Mouse (Mus musculus) right cerebral cortex, adult 2 months (tissue): Measurements from ENCODE around the gene Nr1h5.

Experiments
- DNase-seq, 2 experiments: peaks; one replicate each; pipeline ENCODE4 v3.0.0; 2021 to 2022; ENCODE audit warnings: low spot score in 2 of 2

The Nr1h5 gene

DNA sequence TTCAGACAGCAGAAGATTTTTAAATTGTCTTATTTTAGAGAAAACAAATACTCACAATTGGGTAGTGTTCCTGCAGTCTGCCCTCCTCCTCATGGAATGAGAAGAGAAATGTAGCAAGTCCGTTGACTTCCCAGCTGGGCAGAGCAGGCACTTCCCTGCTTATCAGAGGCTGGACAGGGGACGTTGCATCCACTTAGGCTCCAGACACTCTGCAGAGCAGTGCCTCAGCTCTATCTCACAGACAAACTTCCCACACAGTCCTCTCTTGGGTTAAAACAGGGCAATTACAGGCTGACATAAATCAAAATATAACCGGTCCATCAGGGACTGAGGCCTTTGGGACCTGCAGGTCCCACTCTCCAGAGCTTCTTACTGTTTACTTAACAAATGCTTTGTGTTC, at the start of gene Nr1h5:
Gene Nr1h5, minus strand, starts transcription at position 101 of the 400 bp plus-strand sequence.
- no peak for DNase-seq

DNA sequence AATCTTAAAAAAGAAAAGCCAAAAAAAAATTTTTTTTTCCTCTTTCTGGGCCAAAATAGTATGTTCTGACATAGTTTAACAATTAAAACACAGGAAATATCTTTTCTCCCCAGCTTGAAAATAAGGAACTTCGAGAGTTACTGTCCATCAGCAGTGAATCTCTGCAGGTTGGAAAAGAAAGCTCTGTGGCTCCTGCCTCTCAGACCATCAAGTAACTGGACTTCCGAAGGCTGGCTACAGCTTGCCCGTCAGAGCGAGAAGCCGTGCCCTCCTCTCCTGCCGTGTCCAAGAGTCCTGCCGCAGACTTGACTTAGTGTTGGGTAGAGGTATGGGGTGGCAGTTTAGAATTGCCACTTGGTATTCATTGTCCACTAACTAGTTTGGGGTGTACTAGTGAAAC, 37.7 kb upstream of the Nr1h5 start:
- no peak for DNase-seq

GRCm38 (mm10) chr3:102997591-102997990, 33.7 kb upstream of the Nr1h5 start:
- no peak for DNase-seq

- DNase-seq, result no peak
Measured at GRCm38 (mm10) chr3:102997036-102997435, 33.1 kb upstream of the Nr1h5 start.

DNA sequence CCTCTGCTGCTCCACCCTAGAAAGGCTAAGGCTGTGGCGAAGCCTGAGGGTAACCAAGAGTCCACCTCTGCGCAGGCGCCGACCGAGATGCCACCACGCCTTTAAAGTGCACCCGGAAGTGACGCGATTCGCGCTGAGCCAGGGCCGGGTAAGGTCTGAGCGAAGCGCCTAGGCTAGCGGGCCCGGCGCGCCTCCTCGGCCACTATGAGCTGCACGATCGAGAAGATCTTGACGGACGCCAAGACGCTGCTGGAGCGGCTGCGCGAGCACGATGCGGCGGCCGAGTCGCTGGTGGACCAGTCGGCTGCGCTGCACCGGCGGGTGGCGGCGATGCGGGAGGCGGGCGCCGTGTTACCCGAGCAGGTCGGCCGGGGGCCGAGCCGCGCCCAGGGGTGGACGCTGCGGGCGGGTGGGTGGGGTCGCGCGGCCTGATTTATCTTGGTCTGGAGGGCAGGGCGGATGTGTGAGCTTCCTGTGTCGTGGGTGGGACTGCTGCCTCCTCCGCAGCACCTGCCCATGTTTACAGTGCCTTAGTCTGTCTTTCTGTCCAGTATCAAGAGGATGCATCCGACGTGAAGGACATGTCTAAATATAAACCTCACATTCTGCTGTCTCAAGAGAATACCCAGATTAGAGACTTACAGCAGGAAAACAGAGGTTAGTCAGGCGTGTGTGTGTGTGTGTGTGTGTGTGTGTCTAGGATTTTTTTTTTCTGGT, 31.8 kb upstream of the Nr1h5 start, which contains the start of gene Sike1:
Gene Sike1, plus strand, starts transcription at position 104 of the 717 bp plus-strand sequence.
- DNase-seq, result peak; percentile 95 to 96

- DNase-seq, result no peak
Measured at GRCm38 (mm10) chr3:102995233-102995604, 31.3 kb upstream of the Nr1h5 start.

DNA sequence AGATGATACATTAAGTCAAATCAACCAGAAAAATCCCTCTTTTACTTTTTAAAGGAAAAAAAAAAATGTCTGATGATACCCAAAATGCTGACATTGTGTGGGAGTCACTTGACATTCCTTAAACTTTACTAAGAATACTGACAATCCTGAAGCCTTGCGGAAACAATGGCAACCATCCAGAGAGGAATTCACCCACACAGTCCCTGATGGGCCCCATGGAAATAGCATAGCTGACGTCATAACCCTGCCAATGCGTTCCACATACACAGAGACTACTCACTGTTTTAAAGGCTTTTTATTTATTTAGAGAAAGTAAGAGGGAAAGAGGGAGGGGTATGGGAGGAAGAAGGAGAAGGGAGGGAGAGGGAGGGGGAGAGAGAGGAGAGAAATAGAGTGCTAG, 29.0 kb upstream of the Nr1h5 start:
- peak; percentile 27 to 42 for DNase-seq

DNA sequence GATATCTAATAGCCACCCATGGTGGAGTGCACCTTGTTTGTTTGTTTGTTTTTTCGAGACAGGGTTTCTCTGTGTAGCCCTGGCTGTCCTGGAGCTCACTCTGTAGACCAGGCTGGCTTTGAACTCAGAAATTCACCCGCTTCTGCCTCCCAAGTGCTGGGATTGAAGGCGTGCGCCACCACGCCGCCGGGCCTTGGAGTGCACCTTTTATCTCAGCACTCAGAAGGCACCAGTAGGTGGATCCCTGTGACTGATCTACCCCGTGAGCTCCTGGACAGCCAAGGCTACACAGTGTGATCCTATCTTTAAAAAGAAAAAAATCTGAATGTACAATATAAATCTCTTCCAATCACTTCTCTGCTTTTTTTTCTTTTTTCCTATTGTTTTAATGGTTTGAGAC, 27.1 kb upstream of the Nr1h5 start:
- DNase-seq, result no peak

DNA sequence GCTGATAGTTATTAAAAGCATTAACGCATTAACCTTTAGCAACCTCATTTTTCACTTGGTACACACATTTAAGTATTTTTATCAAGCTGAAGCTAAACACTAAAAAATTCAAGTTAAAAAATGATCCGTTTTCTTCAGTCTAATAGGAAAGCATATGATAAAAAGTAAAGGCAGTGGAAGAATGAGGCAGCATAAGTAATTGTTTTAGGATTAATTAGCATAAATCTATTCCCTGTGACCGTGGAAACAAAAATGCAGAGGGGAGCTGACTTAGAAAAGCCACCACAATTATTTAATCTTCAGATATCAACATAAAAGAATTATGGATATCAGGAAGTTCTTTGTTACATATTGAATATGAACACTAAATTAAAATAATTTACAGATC, 16.4 kb upstream of the Nr1h5 start:
- DNase-seq, result no peak

DNA sequence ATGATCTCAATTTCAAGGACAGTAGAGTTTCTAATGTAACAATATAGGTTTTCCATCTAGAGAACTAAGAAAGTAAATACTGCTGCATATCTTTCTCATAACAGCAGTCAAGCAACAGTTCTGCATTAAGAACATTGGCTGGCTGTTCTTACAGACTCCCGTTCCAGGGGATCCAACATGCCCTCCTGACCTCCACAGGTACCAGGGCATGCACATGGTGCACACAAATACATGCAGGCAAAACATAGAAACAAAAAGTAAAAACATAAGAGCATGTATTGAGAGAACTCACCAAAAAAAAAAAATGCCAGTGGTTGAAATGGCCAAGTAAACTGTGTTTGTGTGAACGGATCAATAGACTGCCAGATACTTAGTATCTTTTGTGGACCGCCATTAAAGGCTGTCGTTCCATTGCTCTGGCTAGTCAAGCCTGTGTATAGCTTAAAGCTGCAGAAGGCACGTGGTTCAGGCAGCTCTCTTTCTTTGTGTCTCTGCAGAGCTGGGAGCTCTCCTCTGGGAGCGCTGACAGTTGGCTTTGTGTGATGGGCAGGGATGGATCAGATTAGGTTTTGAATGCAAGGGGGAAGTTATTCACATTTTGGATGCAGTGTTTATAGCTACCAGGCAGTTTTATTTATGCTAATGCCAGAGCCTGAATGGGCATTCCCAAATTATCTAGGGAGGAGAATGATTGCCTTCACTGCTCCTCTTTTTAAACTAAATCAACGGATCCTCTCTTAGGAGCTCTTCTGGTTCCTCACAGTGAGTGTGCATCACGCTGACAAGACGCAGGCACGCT, 15.8 kb upstream of the Nr1h5 start:
- DNase-seq, result no peak

GRCm38 (mm10) chr3:102976906-102977305, 13.0 kb upstream of the Nr1h5 start:
- no peak for DNase-seq

DNA sequence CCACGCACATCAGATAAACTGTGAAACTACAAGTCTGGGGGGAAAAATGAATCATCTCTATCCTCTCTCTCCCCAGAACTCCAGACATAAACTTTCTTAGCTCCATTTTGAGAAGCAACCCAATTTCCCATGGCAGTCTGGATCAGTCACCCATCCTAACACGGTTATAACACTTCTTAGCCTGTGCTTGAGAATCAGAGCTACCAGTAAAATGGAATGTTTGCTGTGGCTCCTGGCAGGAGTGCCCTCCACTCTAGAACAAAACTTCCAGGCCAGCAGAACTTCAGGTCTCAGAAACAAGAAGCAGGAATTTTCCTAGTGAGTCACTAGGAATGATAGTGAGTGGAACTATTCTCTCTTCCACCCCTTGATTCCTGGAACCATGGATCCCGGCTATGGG, 6.6 kb upstream of the Nr1h5 start:
- DNase-seq, result no peak

- no peak for DNase-seq
Measured at GRCm38 (mm10) chr3:102970067-102970466, 6.1 kb upstream of the Nr1h5 start.

- DNase-seq, result no peak
Measured at GRCm38 (mm10) chr3:102955596-102955995, 8.3 kb downstream of the Nr1h5 start.

DNA sequence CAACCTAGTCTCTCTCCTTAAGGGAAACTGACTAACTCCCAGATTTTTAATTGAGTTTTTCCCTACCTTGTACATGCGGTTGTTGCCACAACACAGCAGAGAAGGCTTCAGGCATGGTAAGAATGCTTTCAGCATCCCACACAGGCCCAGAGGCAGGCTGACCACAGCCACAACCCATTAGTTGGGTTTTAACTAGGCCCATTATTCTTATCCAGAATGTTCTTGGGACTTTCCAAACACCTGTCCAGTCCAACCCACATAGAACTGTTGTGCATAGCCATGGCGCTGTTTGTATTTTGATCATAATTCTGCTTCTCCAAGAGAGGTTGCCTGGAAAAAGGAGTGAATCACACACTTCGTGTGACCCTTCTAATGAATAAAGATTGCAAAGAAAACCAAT, 8.8 kb downstream of the Nr1h5 start:
- no peak for DNase-seq

DNA sequence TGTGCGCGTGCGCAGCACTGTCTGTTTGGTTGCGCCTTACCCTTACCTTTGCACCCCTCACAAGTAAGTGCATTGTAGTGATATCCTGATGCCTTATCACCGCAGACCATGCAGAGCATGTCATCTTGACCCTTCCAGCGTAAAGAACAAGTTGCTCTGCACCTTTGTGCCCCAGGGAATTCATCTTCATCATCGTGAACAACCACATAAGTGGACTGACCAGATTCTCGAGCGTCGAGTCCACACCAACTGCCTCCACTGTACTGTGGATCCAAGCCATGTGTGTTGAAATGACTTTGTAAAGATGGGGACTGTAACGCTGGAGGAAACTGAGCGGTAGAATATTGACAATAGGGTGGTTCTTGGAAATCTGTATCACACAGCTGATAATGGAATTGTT, 9.5 kb downstream of the Nr1h5 start:
- no peak for DNase-seq

DNA sequence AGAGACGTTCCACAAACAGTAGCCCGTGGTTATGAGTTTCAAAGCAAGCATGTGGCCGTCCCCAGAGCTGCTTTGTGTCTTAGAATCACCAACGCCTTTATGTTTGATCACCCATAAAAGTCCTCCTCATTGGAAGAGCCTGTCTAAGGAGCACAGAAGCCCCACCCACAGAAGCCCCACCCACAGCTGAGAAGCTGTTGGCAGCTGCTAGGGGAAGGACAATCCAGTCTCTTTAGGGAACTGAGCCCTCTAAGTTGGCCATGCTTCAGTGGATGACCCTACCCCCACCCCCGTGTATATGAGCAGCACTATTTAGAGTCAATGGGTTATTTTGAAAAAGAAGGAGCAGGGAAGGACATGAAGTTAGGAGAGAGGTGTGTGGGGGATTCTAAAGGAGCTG, 17.1 kb downstream of the Nr1h5 start:
- DNase-seq, result no peak

DNA sequence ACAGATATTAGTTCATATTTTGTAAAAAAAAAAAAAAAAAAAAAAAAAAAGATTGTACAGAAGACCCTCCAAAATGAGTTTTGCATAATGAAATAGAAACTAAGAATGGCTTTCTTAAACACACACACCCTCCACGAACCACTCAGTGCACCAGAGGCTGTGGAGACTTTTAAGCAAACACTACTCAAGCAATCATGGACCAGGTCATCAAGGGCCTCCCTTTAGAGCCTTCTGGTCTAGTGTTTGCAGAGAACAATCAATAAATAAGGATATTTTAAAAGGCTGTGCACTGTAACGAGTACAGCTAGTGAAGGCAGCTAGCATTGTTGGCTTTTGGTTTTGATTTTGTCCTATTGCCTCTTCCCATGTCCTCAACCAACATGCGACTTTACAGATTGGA, 17.6 kb downstream of the Nr1h5 start:
- DNase-seq, result no peak

DNA sequence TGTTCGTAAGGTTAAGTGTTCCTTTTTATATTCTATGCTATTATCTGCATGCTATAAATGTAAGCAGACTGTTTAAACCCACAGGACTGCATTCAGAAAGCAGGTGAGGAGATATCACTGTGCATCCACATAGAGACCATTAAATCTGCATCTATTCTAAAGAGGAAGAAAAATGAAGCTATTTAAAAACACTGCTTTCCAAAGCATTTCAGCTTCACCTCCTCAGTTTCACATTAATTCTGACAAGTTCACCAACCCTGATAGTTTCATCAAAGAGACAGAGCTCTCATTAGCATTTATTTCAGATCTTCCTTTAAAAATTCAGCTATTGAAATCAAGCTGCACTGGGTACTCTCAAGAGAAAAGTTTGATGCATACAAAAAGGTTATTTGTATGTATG, 25.8 kb downstream of the Nr1h5 start:
- no peak for DNase-seq

DNA sequence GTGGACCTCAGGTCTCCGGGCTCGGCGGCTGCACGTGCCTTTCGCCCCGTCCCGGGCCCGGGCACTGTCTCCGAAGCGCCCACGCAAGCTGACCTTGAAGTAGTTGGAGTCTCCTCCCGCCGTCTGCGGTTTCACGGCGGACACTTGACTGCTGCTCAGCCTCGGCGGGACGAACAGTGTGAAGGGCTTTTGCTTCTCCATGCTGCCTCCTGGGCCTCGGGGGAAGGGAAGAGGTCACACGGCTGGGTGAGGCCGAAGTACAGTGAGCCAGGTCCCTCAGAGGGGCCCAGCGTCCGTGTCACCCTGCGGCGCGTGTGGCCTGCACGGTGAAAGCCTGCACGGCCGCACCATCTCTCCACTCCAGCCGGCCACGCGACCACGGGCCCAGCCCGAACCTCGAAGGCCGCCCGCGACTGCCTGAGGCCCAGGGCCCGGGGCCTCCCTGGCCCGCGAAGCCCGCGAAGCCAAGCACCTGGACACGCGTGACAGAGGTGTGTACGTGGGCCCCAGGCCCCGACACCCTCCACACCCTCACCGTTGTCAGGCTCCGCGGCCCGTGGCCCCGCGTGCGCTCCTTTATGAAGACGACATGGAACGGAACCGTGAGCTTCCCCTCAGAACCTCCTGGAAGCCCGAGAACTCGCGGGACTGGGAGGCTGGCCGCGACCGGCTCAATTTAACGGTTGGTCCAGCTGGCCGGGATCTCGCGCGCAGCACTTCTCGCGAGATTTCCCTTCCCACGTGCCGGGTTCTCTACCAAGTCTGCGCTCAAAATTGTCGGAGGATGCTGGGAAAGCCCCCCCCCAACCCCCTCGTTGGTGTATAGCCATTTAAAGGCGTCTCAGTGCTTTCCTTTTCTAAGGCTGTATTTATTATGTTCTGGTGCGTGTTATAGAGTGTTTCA, 28.2 kb downstream of the Nr1h5 start, which contains the start of gene Sycp1:
Gene Sycp1, minus strand, starts transcription at position 650 of the 904 bp plus-strand sequence.
- no peak for DNase-seq

DNA sequence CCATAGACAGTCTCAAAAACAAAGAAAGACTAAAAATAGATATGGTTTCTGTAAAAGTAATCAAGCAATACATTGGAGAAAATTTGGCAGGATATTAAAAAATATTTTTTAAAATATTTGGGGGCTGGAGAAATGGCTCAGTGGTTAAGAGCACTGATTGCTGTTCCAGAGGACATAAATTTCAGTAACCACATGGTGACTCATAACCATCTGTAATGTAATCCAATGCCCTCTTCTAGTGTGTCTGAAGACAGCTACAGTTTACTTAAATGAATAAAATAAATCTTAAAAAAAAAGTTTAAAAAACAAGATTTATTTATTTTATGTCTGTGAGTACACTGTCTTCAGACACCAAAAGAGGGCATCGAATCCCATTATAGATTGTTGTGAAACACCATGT, 64.8 kb downstream of the Nr1h5 start:
- no peak for DNase-seq
